Mouse (Mus musculus) midbrain, embryonic 11.5 days (tissue): ENCODE results near the gene Itga7. TPM values are rescaled to one million over a fixed set of nuclear protein-coding genes. Genes with fewer than 3 reads are reported as not detected.

Experiments
- ATAC-seq: fragments of 200-750 bp; cut with Nextera tagmentation; 2 replicates; pipeline ENCODE4 v1.8.0; 2017; ENCODE audit warnings: moderate TSS enrichment, moderate library complexity; ENCODE audit not compliant: low FRiP score
- DNase-seq: peaks from one replicate; pipeline ENCODE4 v3.0.0; 2015; ENCODE audit warnings: low spot score; ENCODE audit errors: missing footprints
- H3K27ac ChIP-seq: fragments of 300-500 bp; sonication (generic); 2 replicates; pipeline ENCODE4 v1.5.1; 2014; ENCODE audit warnings: low read depth, low read length
- H3K27me3 ChIP-seq: fragments of 300-500 bp; sonication (generic); 2 replicates; pipeline ENCODE4 v1.6.1; 2014; ENCODE audit warnings: mild to moderate bottlenecking, low read length, moderate library complexity, mixed read lengths; ENCODE audit not compliant: control insufficient read depth, insufficient read depth
- H3K36me3 ChIP-seq: fragments of 300-500 bp; sonication (generic); 2 replicates; pipeline ENCODE4 v1.6.1; 2014; ENCODE audit warnings: mild to moderate bottlenecking, low read length, moderate library complexity, mixed read lengths; ENCODE audit not compliant: control insufficient read depth, insufficient read depth
- H3K4me1 ChIP-seq: fragments of 300-500 bp; sonication (generic); 2 replicates; pipeline ENCODE4 v1.6.1; 2014; ENCODE audit warnings: low read length; ENCODE audit not compliant: control insufficient read depth, insufficient read depth
- H3K4me2 ChIP-seq: fragments of 300-500 bp; sonication (generic); 2 replicates; pipeline ENCODE4 v1.6.1; 2014; ENCODE audit warnings: mild to moderate bottlenecking, moderate library complexity
- H3K4me3 ChIP-seq: fragments of 300-500 bp; sonication (generic); 2 replicates; pipeline ENCODE4 v1.5.1; 2014; ENCODE audit warnings: low read depth, low read length
- H3K9ac ChIP-seq: fragments of 300-500 bp; sonication (generic); 2 replicates; pipeline ENCODE4 v1.6.1; 2014; ENCODE audit warnings: low read length
- H3K9me3 ChIP-seq: fragments of 300-500 bp; sonication (generic); 2 replicates; pipeline ENCODE4 v1.6.1; 2016; ENCODE audit warnings: low read length; ENCODE audit not compliant: control insufficient read depth
- WGBS: fragments of 180-500 bp; shearing (Covaris S2); extraction: QIAGEN DNeasy Blood & Tissue Kit; methylation state at CpG from one replicate; pipeline ENCODE4 v1.1.7; 2014; 5-methylcytosine and 5-hydroxymethylcytosine counted together
- polyA plus RNA-seq: library from polyadenylated mRNA; unstranded; fragments of >200 nt; fragmentation: Nextera tagmentation; extraction: Ambion mirVana; gene quantifications from 2 replicates; pipeline ENCODE4 v1.2.1, GENCODE M21; 2014

Itga7 gene
- polyA plus RNA-seq, 1 experiment from 2014 or later = 1.7 TPM

DNA sequence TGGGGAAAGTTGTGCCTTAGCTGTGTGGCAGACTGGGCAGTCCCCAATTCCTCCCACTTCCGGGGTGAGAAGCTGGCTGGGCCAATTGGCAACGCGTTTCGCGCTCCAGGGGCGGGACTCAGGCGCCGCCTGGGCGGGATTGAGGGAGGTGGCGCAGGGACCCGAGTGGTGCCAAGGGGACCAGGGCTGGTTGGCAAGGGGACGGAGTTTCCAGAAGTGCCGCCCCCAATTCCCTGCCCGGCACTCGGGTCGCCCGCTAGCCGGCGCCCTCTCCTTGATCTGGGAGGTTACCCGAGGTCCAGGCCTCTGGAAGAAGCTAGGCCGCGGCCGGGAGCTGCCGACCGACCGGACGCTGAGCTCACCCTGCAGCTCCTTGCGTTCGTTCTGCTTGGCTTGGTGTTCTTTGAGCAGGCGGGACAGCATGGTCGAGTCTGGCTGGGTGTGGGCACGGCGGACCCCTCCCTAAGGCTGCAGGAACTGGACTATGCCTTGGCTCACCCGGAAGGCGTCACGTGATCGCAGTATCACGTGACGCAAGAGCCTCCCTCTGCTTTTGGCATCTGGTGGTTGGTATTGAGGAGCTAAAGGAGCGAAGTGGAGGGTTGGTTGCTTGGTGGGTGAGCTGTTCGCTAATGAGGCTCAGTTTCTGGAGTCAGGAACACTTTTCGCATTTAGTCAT, 10.5 kb upstream of the Itga7 start:
- Histone ChIP-seq H3K4me3 (peak overlapping the region; percentile 66), H3K27me3 (no peaks in the 10 kb centered on the region), H3K27ac (peak overlapping the region; percentile 64), H3K4me2 (peak overlapping the region; percentile 50), H3K9me3 (no peaks in the 10 kb centered on the region), H3K36me3 (no peaks in the 10 kb centered on the region), H3K4me1 (peaks cover 16% of the 10 kb centered on the region), H3K9ac (peak overlapping the region; percentile 76)
- under 1% methylated on average over 42 of the region's 42 CpGs for WGBS
- peak; percentile 98 for DNase-seq
- peak; percentile 97 for ATAC-seq

DNA sequence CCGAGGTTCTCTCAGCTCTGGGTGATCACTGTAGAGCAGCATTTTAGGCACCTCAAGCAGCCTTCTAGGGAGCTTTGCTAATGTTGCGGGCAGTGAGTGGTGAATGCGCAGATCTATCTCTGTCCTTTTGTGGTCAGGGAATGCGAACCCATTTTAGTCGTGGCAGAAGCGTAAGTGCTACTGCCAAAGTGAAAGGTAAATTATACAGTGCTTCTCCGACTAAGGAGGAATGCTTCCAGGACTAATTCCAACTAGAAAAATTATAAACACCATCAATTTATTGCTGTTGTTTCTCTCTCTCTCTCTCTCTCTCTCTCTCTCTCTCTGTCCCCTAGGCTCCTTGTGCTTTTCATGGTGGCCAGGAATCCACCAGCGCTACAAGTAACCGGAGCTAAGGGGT, 9.7 kb upstream of the Itga7 start, which contains the start of gene Bloc1s1:
TSS of gene Bloc1s1 (minus strand) at position 101 of the 400 bp plus-strand sequence.
- no peaks in the 10 kb centered on the region for H3K27me3 ChIP-seq
- H3K9ac ChIP-seq = peak within 1 kb of the TSS; percentile 76
- no peaks in the 10 kb centered on the region for H3K9me3 ChIP-seq
- WGBS = 64% methylated on average over 9 of the region's 9 CpGs
- peaks cover 16% of the 10 kb centered on the region for H3K4me1 ChIP-seq
- peak within 1 kb of the TSS; percentile 50 for H3K4me2 ChIP-seq
- H3K36me3 ChIP-seq = no peaks in the 10 kb centered on the region
- DNase-seq (no peak), ATAC-seq (no peak)
- H3K4me3 ChIP-seq = peak within 1 kb of the TSS; percentile 66
- peak within 1 kb of the TSS; percentile 64 for H3K27ac ChIP-seq

DNA sequence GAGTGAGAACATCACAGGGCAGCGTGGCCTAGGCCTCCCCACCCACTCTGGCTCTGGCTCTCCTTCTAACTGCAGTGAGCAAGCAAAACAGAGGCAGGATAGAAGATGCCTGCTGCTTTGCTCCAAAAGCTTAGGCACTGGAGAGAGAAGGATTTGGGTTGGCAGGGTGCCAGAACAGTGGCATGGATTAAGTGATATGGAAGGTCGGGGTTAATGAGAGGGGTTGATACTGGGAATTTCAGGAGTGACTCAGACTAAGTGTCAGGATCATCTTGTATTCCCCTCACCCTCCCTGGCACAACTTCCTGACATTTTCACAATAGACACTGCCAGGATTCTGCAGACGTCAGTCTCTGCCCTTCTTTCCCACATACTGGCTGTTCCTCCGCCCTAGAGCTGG, 5.3 kb upstream of the Itga7 start:
- H3K9ac ChIP-seq = no peak overlapping the region
- ATAC-seq = no peak
- peaks cover 4% of the 10 kb centered on the region; the same call in 1 of the 2 replicates for H3K4me1 ChIP-seq
- H3K4me2 ChIP-seq = no peak overlapping the region
- no peak for DNase-seq
- 34% methylated on average over 4 of the region's 4 CpGs for WGBS
- H3K36me3 ChIP-seq = no peaks in the 10 kb centered on the region
- H3K4me3 ChIP-seq = no peak overlapping the region
- H3K27ac ChIP-seq = no peak overlapping the region
- no peaks in the 10 kb centered on the region for H3K9me3 ChIP-seq
- peaks cover 15% of the 10 kb centered on the region for H3K27me3 ChIP-seq

DNA sequence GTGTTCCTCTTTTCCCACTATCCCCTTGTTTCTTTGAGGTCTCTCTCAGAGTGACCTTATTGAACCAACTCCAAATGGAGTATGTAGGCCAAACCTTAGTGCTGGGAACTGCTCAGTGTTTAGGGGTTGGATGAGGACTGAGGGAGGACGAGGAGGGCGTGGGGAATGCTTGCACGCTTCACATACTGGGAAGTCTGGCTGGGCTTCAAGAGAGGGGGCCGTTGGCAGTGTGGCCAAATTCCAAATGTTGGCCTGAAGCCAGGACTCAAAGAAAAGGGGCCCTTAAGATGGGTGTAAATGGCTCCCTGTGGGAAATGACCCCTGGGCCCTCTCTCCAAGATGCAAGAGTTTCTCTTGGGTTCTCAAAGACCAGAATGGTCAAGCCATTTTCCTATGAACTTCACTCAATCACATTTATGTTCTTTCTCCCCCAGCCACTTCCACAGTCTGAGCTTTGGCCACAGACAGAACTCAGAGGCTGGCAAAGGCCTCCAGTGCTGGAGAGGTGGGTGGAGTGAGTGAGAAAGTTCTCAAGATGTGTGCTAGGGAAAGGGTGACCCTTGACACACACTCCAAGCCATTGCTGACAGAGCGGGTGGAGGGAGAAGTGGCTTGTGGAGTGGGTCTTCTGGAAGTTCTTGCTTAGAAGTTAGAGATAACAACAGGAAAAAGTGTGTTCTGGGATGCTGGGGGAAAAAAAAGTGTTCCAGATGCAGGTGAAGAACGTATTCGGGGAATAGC, 3.8 kb upstream of the Itga7 start:
- ATAC-seq (no peak), DNase-seq (no peak)
- H3K4me1 ChIP-seq = peaks cover 7% of the 10 kb centered on the region
- H3K27me3 ChIP-seq = peaks cover 30% of the 10 kb centered on the region
- H3K9me3 ChIP-seq = no peaks in the 10 kb centered on the region
- H3K4me2 ChIP-seq = no peak overlapping the region
- H3K9ac ChIP-seq = no peak overlapping the region
- no peak overlapping the region for H3K4me3 ChIP-seq
- WGBS = 78% methylated on average over 7 of the region's 7 CpGs
- H3K36me3 ChIP-seq = no peaks in the 10 kb centered on the region
- no peak overlapping the region for H3K27ac ChIP-seq

DNA sequence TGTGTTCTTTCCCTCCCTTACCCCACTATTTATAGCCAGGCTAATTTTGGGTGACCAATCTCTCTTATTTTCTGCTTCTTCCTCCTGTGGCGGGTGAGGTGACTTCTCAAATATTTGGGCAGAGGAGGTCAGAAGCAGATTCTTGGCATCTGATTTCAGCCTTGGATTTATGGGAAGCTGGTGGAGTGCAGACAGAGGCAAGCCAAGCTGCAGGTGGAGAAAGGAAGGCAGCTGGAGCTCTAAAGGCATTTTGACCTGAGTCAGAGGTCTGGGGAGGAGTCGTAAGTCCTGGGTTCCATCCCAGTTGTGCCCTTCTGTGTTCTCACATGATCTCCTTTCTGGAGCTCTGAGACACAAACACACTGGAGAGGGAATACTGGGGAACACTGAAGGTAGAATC, 2.2 kb upstream of the Itga7 start:
- Histone ChIP-seq H3K4me3 (no peak overlapping the region), H3K4me2 (no peak overlapping the region), H3K27me3 (peaks cover 36% of the 10 kb centered on the region), H3K9ac (no peak overlapping the region), H3K4me1 (peaks cover 7% of the 10 kb centered on the region), H3K27ac (no peak overlapping the region), H3K9me3 (no peaks in the 10 kb centered on the region), H3K36me3 (no peaks in the 10 kb centered on the region)
- DNase-seq (no peak), ATAC-seq (no peak)
- WGBS = 73% methylated on average over 2 of the region's 2 CpGs

DNA sequence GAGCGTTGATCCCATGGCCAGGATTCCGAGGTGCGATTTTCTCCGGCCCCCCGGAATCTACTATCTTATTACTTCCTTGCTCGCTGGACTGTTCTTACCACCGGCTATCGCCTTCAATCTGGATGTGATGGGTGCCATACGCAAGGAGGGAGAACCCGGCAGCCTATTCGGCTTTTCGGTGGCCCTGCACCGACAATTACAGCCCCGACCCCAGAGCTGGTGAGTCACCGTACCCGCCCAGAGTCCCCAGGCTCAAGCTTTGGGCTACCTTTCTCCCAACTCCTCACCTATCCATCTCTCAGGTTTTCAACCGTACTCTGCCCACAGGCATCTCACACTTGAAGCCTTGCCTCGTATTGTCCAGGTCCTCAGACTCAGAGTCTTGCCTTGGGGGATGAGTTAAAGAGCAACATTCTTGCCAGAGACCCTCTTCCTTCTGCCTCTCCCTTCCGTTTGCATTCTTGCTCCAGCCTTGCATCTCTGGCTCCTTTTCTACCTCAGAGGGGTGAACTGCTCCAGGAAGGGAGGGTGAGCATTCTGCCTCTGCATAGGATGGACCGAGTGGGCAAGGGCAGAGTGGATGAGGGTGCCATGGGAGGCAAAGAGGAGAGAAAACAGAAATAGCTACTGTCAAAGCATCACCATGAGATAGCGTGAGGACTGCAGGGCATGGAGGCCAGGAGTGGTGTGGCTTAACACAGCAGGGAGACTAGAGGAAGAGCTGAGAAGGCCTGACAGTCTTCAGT, 531 bp downstream of the Itga7 start:
- H3K9ac ChIP-seq = peak overlapping the region; percentile 54
- H3K4me2 ChIP-seq = peak overlapping the region; percentile 82
- peak overlapping the region; percentile 42 for H3K4me3 ChIP-seq
- 4% methylated on average over 21 of the region's 21 CpGs for WGBS
- ATAC-seq (peak; percentile 57), DNase-seq (peak; percentile 89)
- no peaks in the 10 kb centered on the region for H3K9me3 ChIP-seq
- H3K27ac ChIP-seq = no peak overlapping the region
- H3K27me3 ChIP-seq = peaks cover 36% of the 10 kb centered on the region
- no peaks in the 10 kb centered on the region for H3K36me3 ChIP-seq
- peaks cover 7% of the 10 kb centered on the region for H3K4me1 ChIP-seq

DNA sequence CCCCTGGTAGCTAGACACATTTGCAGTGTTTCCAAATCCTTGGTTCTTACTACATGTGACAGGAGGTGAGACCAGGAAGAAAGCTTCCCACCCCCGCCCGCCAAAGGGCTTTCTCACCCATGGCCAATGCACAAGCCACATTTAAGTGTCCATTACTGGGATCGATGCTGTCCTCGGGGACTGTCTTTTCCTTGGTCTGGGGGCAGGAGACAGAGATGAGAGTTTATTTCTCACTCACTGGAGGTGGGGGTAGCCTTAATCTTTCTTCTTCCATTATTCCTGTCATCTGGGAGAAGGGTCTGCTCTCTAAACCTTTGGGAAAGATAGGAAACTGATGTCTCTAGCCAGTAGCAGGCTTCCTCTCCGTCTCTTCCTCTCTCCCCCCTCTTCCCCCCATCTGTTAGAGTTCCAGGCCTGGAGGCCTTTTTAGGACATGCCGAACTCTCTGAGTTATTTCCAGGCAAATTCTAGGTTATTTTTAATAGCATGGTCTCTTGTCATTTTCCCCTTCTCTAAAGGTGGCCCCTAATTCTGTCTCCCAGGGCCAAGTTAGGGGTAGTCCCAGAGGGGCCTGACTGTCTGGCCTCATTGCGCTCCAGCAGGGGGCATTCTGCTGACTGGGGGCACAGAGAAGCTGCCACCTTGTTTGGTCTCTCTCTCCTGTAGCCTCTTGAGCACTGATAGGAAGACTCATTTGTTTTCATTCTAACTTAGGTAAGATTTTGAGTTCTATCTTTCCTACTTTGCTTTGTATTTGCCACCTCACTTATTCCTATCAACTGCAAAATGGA, 1.6 kb downstream of the Itga7 start:
- H3K36me3 ChIP-seq = no peaks in the 10 kb centered on the region
- no peak overlapping the region for H3K4me3 ChIP-seq
- 67% methylated on average over 7 of the region's 7 CpGs for WGBS
- H3K4me2 ChIP-seq = no peak overlapping the region
- H3K4me1 ChIP-seq = peaks cover 7% of the 10 kb centered on the region
- H3K27me3 ChIP-seq = peaks cover 36% of the 10 kb centered on the region
- no peak overlapping the region for H3K27ac ChIP-seq
- H3K9me3 ChIP-seq = no peaks in the 10 kb centered on the region
- ATAC-seq = no peak
- DNase-seq = peak; percentile 81
- no peak overlapping the region for H3K9ac ChIP-seq

DNA sequence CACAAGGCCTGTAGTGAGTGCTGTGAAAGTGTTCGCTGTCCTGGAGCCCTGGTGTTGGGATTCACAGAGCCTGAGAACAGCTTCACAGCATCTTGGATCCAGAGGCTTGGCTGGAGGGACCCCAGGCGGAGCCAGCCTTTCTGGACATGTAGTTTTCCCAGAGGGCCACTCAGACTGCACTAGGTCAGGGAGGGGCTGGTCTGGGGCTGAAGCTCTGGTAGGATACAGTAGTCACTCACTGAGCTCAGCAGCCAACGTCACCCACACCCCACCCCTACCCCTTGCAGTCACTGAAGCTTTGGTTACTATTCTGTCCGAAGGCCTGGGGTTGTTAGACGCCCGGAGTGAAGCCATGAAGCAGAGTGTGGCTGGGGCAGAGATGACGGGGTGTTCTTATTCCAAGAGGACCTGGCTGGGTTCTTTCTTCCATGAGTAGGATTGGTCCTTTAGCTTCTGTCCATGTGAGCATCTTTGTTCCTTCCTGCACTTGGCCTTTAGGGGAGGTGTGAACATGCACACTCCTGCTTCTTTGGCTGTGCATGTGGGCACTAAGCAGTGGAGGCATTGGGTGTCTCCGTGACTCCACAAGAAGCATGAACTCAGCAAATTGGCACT, 2.3 kb downstream of the Itga7 start:
- no peak overlapping the region for H3K9ac ChIP-seq
- H3K9me3 ChIP-seq = no peaks in the 10 kb centered on the region
- H3K36me3 ChIP-seq = no peaks in the 10 kb centered on the region
- H3K4me2 ChIP-seq = no peak overlapping the region
- WGBS = 78% methylated on average over 8 of the region's 8 CpGs
- peaks cover 7% of the 10 kb centered on the region for H3K4me1 ChIP-seq
- DNase-seq (no peak), ATAC-seq (no peak)
- no peak overlapping the region for H3K27ac ChIP-seq
- no peak overlapping the region for H3K4me3 ChIP-seq
- H3K27me3 ChIP-seq = peaks cover 36% of the 10 kb centered on the region
